Mouse (Mus musculus) C2C12 (cell line): ENCODE measurements at regions not wholly inside any gene's neighbourhood (a gene's known extent, or its start where the extent isn't known, plus 50 kb on each side); places are given as distances from the start of the nearest gene placed in this dataset.

Experiments
- CEBPB ChIP-seq: IDR thresholded peaks from one replicate; pipeline ENCODE4 v1.6.1; 2011; ENCODE audit warnings: low read depth, mild to moderate bottlenecking, control low read depth, moderate library complexity
- CTCF ChIP-seq: IDR thresholded peaks from one replicate; pipeline ENCODE4 v1.5.1; 2011; ENCODE audit not compliant: control insufficient read depth, insufficient read depth, insufficient read length
- FOSL1 ChIP-seq: IDR thresholded peaks from one replicate; pipeline ENCODE4 v1.8.0; 2011; ENCODE audit warnings: mild to moderate bottlenecking, low read length; ENCODE audit not compliant: poor library complexity, insufficient read depth, severe bottlenecking
- MAX ChIP-seq: IDR thresholded peaks from one replicate; pipeline ENCODE4 v1.6.1; 2011; ENCODE audit warnings: mild to moderate bottlenecking, control low read depth
- MYOD1 ChIP-seq: IDR thresholded peaks from one replicate; pipeline ENCODE4 v1.6.1; 2011; ENCODE audit warnings: low read depth; ENCODE audit not compliant: control insufficient read depth, insufficient read length
- MYOG ChIP-seq: IDR thresholded peaks from one replicate; pipeline ENCODE4 v1.6.1; 2011; ENCODE audit not compliant: control insufficient read depth, insufficient read length; ENCODE audit errors: extremely low read depth
- USF1 ChIP-seq: IDR thresholded peaks from one replicate; pipeline ENCODE4 v1.6.1; 2011; ENCODE audit warnings: low read depth, mild to moderate bottlenecking, control low read depth, moderate library complexity

GRCm38 (mm10) chr11:19102981-19103568, 84.3 kb upstream of the Meis1 start:
- TF ChIP-seq CTCF (no peak), MYOG (no peak), MYOD1 (no peak), CEBPB (no peak), USF1 (no peak), MAX (no peak), FOSL1 (no peak)
